Mouse (Mus musculus) spleen, postnatal 14 days (tissue): ENCODE data around the gene Bloc1s1.

Source experiments
- DNase-seq, 2 experiments: peaks; one replicate each; pipeline ENCODE4 v3.0.0; 2021 to 2022; ENCODE audit warnings: low spot score in 2 of 2

Bloc1s1 gene

DNA sequence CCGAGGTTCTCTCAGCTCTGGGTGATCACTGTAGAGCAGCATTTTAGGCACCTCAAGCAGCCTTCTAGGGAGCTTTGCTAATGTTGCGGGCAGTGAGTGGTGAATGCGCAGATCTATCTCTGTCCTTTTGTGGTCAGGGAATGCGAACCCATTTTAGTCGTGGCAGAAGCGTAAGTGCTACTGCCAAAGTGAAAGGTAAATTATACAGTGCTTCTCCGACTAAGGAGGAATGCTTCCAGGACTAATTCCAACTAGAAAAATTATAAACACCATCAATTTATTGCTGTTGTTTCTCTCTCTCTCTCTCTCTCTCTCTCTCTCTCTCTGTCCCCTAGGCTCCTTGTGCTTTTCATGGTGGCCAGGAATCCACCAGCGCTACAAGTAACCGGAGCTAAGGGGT, at the start of gene Bloc1s1:
Gene Bloc1s1 (minus strand): TSS at position 101 of the 400 bp plus-strand sequence.
- no peak for DNase-seq

DNA sequence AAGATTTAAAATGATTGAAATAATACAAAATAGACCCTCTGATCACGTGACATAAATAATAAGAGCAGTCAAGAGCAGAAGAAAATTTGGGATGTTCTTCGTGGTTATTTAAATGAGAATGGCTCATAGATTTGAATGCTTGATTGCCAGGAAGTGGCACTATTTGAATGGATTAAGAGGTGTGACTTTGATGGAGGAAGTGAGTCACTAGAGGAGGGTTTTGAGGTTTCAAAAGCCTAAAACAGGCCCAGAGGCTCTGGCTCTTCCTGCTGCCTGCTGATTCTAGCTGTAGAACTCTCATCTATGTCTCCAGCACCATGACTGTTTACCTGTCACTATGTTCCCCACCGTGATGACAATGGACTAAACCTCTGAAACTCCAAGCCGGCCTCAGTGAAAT, 49.0 kb upstream of the Bloc1s1 start:
- no peak for DNase-seq

- DNase-seq, result no peak
Measured at GRCm38 (mm10) chr10:128970740-128971250, 47.0 kb upstream of the Bloc1s1 start.

DNA sequence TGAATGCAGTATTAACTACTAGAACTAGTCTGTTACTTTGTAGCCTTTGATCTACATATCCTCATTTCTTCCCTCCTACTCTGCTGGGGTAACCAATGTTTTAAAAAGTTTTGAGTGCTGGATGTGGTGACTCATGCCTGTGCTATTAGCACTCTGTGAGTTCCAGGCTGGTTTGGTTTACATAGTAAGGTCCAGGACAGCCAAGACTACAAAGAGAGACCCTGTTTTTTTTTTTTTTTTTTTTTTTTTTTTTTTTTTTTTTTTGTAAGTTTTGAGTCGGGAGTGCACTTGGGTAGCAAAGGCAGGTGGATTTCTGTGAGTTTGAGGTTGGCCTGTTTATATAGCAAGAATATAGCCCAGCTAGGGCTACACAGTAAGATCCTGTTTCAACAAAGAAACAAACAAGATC, 44.5 kb upstream of the Bloc1s1 start:
- no peak for DNase-seq

- no peak for DNase-seq
Measured at GRCm38 (mm10) chr10:128965871-128966270, 42.0 kb upstream of the Bloc1s1 start.

- DNase-seq, result no peak
Measured at GRCm38 (mm10) chr10:128964961-128965360, 41.1 kb upstream of the Bloc1s1 start.

GRCm38 (mm10) chr10:128960590-128961584, 37.1 kb upstream of the Bloc1s1 start, which contains the start of gene Mettl7b:
TSS of gene Mettl7b (minus strand) at chr10:128960988.
- no peak for DNase-seq

DNA sequence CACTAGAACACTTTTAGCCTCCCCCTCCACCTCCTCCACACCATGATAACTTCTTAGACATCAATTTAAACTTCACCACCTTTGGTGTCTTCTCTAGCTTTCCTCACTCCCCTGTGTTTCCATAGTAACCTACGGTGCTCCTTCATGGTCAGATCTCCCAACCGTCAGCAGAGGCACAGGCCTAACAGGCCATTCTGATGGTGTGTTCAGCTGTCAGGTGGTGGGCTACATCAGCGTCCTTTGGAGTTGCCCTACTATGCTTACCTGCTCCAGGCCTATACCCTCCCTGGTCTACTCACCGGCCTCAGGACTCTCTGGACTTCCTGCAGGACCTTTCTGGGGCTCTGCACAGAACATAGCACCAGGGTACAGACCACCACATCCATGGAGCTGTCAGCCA, 36.3 kb upstream of the Bloc1s1 start:
- DNase-seq, result no peak

GRCm38 (mm10) chr10:128958340-128958739, 34.5 kb upstream of the Bloc1s1 start:
- no peak for DNase-seq

GRCm38 (mm10) chr10:128950208-128950887, 26.5 kb upstream of the Bloc1s1 start:
- DNase-seq, result no peak

DNA sequence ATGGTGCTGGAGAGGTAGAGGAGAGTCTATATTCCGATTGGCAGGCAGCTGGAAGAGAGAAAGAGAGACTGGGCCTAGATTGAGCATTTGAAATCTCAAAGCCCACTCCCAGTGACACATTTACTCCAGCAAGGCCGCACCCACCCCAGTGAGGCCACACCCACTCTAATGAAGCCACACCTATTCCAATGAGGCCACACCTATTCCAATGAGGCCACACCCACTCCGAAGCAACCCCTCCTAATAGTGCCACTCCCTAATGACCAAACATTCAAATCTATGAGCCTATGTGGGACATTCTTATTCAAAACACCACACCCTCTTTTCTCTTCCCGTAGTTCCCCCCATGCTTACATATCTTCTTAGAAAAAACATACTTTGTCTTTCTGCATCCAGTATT, 23.7 kb upstream of the Bloc1s1 start:
- DNase-seq, result no peak

DNA sequence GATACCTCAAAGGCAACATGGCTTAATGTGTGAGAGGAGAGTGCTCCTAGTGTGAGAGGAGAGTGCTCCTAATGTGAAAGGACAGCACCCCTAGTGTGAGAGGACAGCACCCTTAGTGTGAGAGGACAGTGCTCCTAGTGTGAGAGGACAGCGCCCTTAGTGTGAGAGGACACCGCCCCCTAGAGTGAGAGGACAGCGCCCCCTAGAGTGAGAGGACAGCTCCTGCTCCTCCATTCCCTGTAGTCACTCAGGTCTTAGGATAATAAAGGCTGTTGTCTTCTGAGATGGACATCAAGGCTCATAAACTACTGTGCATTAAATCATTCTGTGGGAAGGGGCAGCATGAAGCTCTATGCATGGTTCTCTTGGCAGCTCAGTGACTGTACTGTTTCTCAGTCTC, 21.8 kb upstream of the Bloc1s1 start:
- peak in 1 of 2 experiments; percentile 19 for DNase-seq

DNA sequence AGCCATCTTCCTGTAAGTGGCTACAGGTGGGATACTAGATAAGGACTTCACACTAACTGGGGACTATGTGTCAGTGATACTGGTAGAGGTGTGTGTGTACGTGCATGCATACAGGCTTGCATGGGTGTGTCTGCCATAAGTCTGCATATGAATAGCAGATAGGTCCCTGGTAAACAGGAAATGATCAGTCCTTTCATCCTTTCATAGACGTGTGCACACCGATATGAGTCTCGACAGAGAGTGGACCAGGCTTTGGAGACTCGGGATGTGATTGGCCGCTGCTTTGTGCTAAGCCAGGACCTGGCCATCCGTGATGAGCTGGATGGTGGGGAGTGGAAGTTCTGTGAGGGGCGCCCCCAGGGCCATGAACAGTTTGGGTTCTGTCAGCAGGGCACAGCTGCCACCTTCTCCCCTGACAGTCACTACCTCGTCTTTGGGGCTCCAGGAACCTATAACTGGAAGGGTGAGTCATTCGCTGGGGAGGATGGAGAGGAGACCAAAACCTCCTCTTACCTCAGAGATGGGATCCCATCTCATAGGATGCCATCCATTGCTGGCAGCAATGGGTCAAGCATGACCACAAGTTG, 16.7 kb upstream of the Bloc1s1 start:
- no peak for DNase-seq

- DNase-seq, result no peak
Measured at GRCm38 (mm10) chr10:128938974-128939373, 15.1 kb upstream of the Bloc1s1 start.

DNA sequence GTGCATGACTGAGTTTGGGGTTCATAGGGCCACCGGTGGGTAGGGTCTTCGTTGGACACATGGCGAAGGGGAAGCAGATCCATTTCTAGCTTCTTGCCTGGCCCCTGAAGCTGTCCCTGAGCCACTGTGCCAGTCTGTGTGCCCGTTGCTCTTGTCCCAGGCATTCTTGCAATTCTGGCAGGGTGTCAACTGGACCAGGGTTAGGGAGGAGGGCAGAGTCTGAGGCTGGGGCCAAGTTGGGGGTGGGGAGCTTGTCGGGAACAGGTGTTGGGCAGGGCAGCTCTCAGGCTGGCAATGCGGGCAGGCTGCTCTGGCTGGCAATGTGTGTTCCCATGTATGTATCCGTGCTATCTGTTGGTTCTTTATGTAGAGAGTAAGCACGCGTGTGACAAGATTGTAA, 14.6 kb upstream of the Bloc1s1 start:
- DNase-seq, result no peak

DNA sequence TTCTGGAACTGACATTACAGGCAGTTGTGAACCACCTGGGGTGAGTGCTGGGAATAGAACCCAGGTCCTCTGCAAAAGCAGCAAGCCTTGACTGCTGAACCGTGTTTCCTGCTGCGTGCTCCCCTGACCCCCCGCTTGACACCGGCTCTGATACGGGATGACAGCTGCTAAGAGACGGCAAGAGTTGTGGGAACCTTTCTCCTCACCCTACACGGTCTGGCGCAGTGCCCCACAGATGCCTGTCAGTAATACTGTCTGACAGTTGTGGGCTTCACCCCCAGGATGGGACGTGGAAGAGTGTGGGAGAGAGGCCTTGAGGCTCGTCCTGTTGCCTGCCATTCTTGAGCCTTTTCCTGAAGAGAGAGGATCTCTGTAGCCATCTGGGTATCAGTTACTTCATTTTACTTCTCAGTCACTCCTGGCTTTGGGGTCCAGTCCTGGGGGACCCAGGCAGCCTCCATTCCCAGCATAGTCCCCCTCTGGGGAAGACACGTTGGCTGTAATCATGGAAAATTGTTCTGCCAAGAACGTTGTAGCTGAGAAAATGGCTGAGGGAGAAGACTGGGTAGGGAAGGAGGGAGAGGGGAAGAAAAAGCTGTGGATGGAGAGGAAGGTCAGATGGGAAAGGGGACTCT, 14.0 kb upstream of the Bloc1s1 start:
- no peak for DNase-seq

GRCm38 (mm10) chr10:128935826-128936440, 12.1 kb upstream of the Bloc1s1 start:
- DNase-seq, result no peak

- DNase-seq, result no peak
Measured at GRCm38 (mm10) chr10:128934997-128935787, 11.4 kb upstream of the Bloc1s1 start.

- no peak for DNase-seq
Measured at GRCm38 (mm10) chr10:128933976-128934721, 10.3 kb upstream of the Bloc1s1 start.

DNA sequence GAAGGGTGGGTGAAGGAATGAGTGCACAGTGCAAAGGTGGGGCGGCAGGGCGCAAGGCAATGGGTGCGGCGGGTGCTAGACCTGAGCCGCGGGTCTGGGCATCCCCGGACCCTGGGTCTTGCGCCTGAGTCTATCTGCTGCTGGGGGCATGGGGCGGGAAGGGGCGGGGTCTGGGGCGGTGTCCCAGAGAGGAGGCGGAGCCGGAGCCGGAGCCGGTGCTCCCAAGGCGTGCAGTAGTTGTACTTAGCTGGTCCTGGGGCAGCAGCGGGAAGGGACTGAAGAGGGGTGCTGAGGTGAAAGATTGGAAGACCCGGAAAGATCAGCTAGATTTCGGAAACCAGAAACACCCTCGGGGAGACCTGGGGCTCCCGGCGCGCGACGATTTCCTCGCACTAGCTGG, 9.7 kb upstream of the Bloc1s1 start, which contains the start of gene Itga7:
Gene Itga7 (plus strand): TSS at position 245 of the 400 bp plus-strand sequence.
- no peak for DNase-seq
